ENCODE assay signal across 13 mouse cellular contexts in genomic region chr10:44595932-44596331, GRCm38 (mm10).
"Had no signal": no experiment of that assay in that cellular context is flagged by ENCODE, and none has a peak within 500 bp of the region (broad histone marks: within the 10 kb centered on the region; RNA-seq: fewer than 3 reads in every experiment).

No protein-coding gene starts in this region.

- H3K9ac ChIP-seq: limb, embryonic 15.5 days; liver, embryonic 12.5 days; lung, embryonic 15.5 days; neural tube, embryonic 12.5 days had no signal

- H3K4me2 ChIP-seq: limb, embryonic 15.5 days; liver, embryonic 12.5 days; lung, embryonic 15.5 days; neural tube, embryonic 12.5 days had no signal

- ATAC-seq: liver, embryonic 12.5 days had no signal

- H3K27ac ChIP-seq: limb, embryonic 15.5 days; liver, embryonic 12.5 days; lung, embryonic 15.5 days; midbrain, embryonic 10.5 days; neural tube, embryonic 12.5 days had no signal

- H3K27me3 ChIP-seq: limb, embryonic 15.5 days; liver, embryonic 12.5 days; lung, embryonic 15.5 days; neural tube, embryonic 12.5 days had no signal

- H3K4me1 ChIP-seq: liver, embryonic 12.5 days; lung, embryonic 15.5 days; neural tube, embryonic 12.5 days had no signal

- H3K36me3 ChIP-seq: limb, embryonic 15.5 days; liver, embryonic 12.5 days; lung, embryonic 15.5 days; midbrain, embryonic 10.5 days; neural tube, embryonic 12.5 days had no signal

- H3K4me3 ChIP-seq: limb, embryonic 15.5 days; liver, embryonic 12.5 days; lung, embryonic 15.5 days; midbrain, embryonic 10.5 days; neural tube, embryonic 12.5 days had no signal

- DNase-seq: kidney, adult 8-10 months; kidney, postnatal 25 days; lung, postnatal 14 days; midbrain, embryonic 14.5 days; retina, postnatal 1 day; right cerebral cortex, postnatal 4 days; spleen, adult 18-20 months; thymus, postnatal 4 days had no signal

- H3K9me3 ChIP-seq: limb, embryonic 15.5 days; liver, embryonic 12.5 days; lung, embryonic 15.5 days; midbrain, embryonic 10.5 days; neural tube, embryonic 12.5 days had no signal
